Mouse (Mus musculus) hindbrain, embryonic 14.5 days (tissue): ENCODE results near the gene Fut2. TPM values are rescaled to one million over a fixed set of nuclear protein-coding genes. Genes with fewer than 3 reads are reported as not detected.

Experiments used
- ATAC-seq: fragments of 200-750 bp; cut with Nextera tagmentation; 2 replicates; pipeline ENCODE4 v1.8.0; 2017; ENCODE audit warnings: moderate number of reproducible peaks, mild to moderate bottlenecking, moderate TSS enrichment, moderate library complexity; ENCODE audit not compliant: low FRiP score
- DNase-seq: peaks from one replicate; pipeline ENCODE4 v3.0.0-alpha.2; 2015; ENCODE audit warnings: low spot score
- H3K27ac ChIP-seq: fragments of 300-500 bp; sonication (generic); 2 replicates; pipeline ENCODE4 v1.5.1; 2014; ENCODE audit warnings: mild to moderate bottlenecking, moderate library complexity
- H3K27me3 ChIP-seq: fragments of 300-500 bp; sonication (generic); 2 replicates; pipeline ENCODE4 v1.6.1; 2014; ENCODE audit warnings: mild to moderate bottlenecking, low read length, mixed read lengths; ENCODE audit not compliant: control insufficient read depth, insufficient read depth
- H3K36me3 ChIP-seq: fragments of 300-500 bp; sonication (generic); replicated peaks from 2 replicates; pipeline ENCODE4 v1.6.1; 2014; ENCODE audit not compliant: control insufficient read depth, insufficient read depth
- H3K4me1 ChIP-seq: fragments of 300-500 bp; sonication (generic); replicated peaks from 2 replicates; pipeline ENCODE4 v1.6.1; 2014; ENCODE audit warnings: antibody characterized with exemption, low read length, mixed read lengths; ENCODE audit not compliant: control insufficient read depth, insufficient read depth
- H3K4me2 ChIP-seq: fragments of 300-500 bp; sonication (generic); replicated peaks from 2 replicates; pipeline ENCODE4 v1.6.1; 2014; ENCODE audit warnings: mild to moderate bottlenecking, moderate library complexity
- H3K4me3 ChIP-seq: fragments of 300-500 bp; sonication (generic); replicated peaks from 2 replicates; pipeline ENCODE4 v1.5.1; 2014; ENCODE audit warnings: mild to moderate bottlenecking, low read length
- H3K9ac ChIP-seq: fragments of 300-500 bp; sonication (generic); 2 replicates; pipeline ENCODE4 v1.6.1; 2014
- H3K9me3 ChIP-seq: fragments of 300-500 bp; sonication (generic); 2 replicates; pipeline ENCODE4 v1.6.1; 2016; ENCODE audit warnings: low read length; ENCODE audit not compliant: control insufficient read depth
- WGBS: fragments of 180-500 bp; shearing (Covaris S2); extraction: QIAGEN DNeasy Blood & Tissue Kit; methylation state at CpG from one replicate; pipeline ENCODE4 v1.1.7; 2014; 5-methylcytosine and 5-hydroxymethylcytosine counted together
- polyA plus RNA-seq: library from polyadenylated mRNA; unstranded; fragments of >200 nt; fragmentation: Nextera tagmentation; extraction: Ambion mirVana; gene quantifications from 2 replicates; pipeline ENCODE4 v1.2.1, GENCODE M21; 2014

The Fut2 gene
- 0.07 and 0.11 TPM in 2 replicates for polyA plus RNA-seq

GRCm38 (mm10) chr7:45666161-45666560, at the start of gene Fut2:
Fut2 (minus strand) TSS chr7:45666394.
- Histone ChIP-seq H3K27ac (no peak within 1 kb of the TSS), H3K36me3 (no peaks in the 10 kb centered on the region), H3K9ac (no peak within 1 kb of the TSS), H3K4me2 (no peak within 1 kb of the TSS), H3K4me1 (no peaks in the 10 kb centered on the region), H3K9me3 (no peaks in the 10 kb centered on the region), H3K4me3 (no peak within 1 kb of the TSS), H3K27me3 (no peaks in the 10 kb centered on the region)
- 82% methylated on average over 7 of the region's 7 CpGs for WGBS
- ATAC-seq (no peak), DNase-seq (no peak)

GRCm38 (mm10) chr7:45715090-45715708, 49.0 kb upstream of the Fut2 start, which contains the start of gene Rpl18:
Rpl18 (plus strand) TSS chr7:45715457.
- peak; percentile 92 for ATAC-seq
- Histone ChIP-seq H3K4me1 (peaks cover 38% of the 10 kb centered on the region), H3K4me2 (peak within 1 kb of the TSS; percentile 64), H3K9me3 (no peaks in the 10 kb centered on the region), H3K27ac (peak within 1 kb of the TSS; percentile 54; the same call in 1 of the 2 replicates), H3K27me3 (no peaks in the 10 kb centered on the region), H3K36me3 (peaks cover 45% of the 10 kb centered on the region), H3K4me3 (peak within 1 kb of the TSS; percentile 56), H3K9ac (peak within 1 kb of the TSS; percentile 64)
- 7% methylated on average over 34 of the region's 34 CpGs for WGBS
- peak; percentile 96 for DNase-seq

DNA sequence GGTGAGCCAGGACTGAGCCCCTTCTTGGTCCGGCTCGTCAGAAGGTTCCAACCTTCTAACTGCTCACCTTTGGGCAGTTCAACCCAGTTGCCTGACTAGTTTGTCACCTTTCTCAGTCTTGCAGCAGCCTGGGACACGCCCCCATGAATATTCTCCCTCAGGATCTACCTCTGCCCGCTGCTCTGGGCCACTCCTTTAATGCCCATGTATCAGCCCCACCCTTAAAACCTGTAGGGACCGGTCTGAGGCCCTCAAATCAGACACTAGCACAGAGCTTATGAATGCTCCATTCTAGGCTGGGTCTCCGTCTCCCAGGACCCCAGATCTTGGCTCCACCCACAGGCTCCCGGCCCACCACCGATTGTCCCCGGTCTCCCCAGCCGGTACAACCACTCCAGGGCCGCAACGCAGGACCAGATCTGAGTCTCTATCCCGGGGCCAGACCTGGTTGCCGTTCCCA, 48.5 kb upstream of the Fut2 start:
- peak overlapping the region; percentile 64 for H3K9ac ChIP-seq
- H3K9me3 ChIP-seq: no peaks in the 10 kb centered on the region
- peaks cover 45% of the 10 kb centered on the region for H3K36me3 ChIP-seq
- 0 out of 2 replicates have a peak overlapping the region, but pooled peaks have one; percentile 18 for H3K27ac ChIP-seq
- H3K27me3 ChIP-seq: no peaks in the 10 kb centered on the region
- H3K4me1 ChIP-seq: peaks cover 43% of the 10 kb centered on the region
- ATAC-seq (peak; percentile 28), DNase-seq (no peak)
- 12% methylated on average over 14 of the region's 14 CpGs for WGBS
- peak overlapping the region; percentile 56 for H3K4me3 ChIP-seq
- peak overlapping the region; percentile 64 for H3K4me2 ChIP-seq

DNA sequence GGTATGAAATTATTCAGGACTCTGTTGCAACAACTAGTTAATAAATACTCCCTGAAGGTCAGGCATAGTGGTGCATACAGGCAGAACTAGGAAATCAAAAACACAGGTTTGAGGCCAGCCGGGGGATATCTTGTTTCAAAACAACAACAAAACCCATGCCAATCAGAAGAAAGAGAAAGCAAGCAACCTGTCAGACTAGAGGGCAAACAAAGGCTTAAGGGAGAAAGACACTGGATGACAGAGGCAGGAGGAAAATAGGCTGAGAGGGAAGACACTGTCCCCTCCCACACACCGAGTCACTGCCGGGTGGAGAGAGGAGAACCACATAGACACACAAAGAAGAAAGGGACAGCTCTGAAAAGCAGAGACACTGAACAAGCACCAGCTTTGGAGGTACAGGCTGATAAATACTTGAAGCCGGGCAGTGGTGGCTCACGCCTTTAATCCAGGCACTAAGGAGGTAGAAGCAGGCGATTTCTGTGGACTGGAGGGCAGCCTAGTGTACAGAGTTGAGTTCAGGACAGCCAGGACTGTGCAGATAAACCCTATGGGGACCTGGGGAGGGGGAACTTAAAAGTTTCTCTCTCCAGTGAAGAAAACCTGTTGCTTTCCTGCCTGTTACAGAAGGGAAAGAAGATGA, 47.8 kb upstream of the Fut2 start:
- H3K9ac ChIP-seq: peak overlapping the region; percentile 64
- H3K4me3 ChIP-seq: peak overlapping the region; percentile 56
- no peaks in the 10 kb centered on the region for H3K27me3 ChIP-seq
- no peak for ATAC-seq
- no peaks in the 10 kb centered on the region for H3K9me3 ChIP-seq
- no peak for DNase-seq
- no peak overlapping the region for H3K27ac ChIP-seq
- H3K4me2 ChIP-seq: peak overlapping the region; percentile 64
- 79% methylated on average over 6 of the region's 6 CpGs for WGBS
- peaks cover 39% of the 10 kb centered on the region for H3K36me3 ChIP-seq
- H3K4me1 ChIP-seq: peaks cover 43% of the 10 kb centered on the region

DNA sequence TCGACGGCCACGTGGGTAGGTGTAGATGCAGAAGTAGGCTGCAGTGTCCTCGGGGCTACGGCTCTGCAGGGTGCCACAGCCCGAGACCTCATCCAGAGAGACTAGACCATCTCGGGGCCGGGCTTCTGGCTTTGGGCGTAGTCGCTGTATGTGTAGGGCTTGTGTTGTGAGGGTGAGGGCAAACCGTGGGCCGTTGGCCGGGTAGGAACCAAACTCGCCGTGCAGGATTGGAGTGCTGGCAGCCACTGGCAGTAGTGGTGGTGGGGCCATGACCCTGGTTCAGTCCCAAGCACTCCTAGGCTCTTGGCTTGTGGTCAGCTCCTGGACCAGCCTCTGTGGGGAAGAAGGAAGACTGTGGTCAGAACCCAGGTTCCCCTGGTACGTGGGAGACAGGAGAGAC, 47.2 kb upstream of the Fut2 start:
- H3K9ac ChIP-seq: no peak overlapping the region
- no peak overlapping the region for H3K4me2 ChIP-seq
- DNase-seq (no peak), ATAC-seq (no peak)
- H3K27ac ChIP-seq: no peak overlapping the region
- WGBS: 93% methylated on average over 16 of the region's 16 CpGs
- no peaks in the 10 kb centered on the region for H3K9me3 ChIP-seq
- H3K27me3 ChIP-seq: no peaks in the 10 kb centered on the region
- no peak overlapping the region for H3K4me3 ChIP-seq
- peaks cover 38% of the 10 kb centered on the region for H3K36me3 ChIP-seq
- peaks cover 45% of the 10 kb centered on the region for H3K4me1 ChIP-seq

- H3K36me3 ChIP-seq: peaks cover 38% of the 10 kb centered on the region
- DNase-seq (no peak), ATAC-seq (no peak)
- H3K27me3 ChIP-seq: no peaks in the 10 kb centered on the region
- no peaks in the 10 kb centered on the region for H3K9me3 ChIP-seq
- no peak overlapping the region for H3K9ac ChIP-seq
- peaks cover 56% of the 10 kb centered on the region for H3K4me1 ChIP-seq
- WGBS: 91% methylated on average over 21 of the region's 21 CpGs
- no peak overlapping the region for H3K27ac ChIP-seq
- no peak overlapping the region for H3K4me2 ChIP-seq
- no peak overlapping the region for H3K4me3 ChIP-seq
Observed at GRCm38 (mm10) chr7:45712022-45712757, 46.0 kb upstream of the Fut2 start.

GRCm38 (mm10) chr7:45711316-45712021, 45.3 kb upstream of the Fut2 start:
- Histone ChIP-seq H3K36me3 (peaks cover 38% of the 10 kb centered on the region), H3K27me3 (no peaks in the 10 kb centered on the region), H3K4me2 (no peak overlapping the region), H3K4me3 (no peak overlapping the region), H3K4me1 (peaks cover 55% of the 10 kb centered on the region), H3K9me3 (no peaks in the 10 kb centered on the region), H3K27ac (no peak overlapping the region), H3K9ac (no peak overlapping the region)
- ATAC-seq (no peak), DNase-seq (no peak)
- WGBS: 96% methylated on average over 24 of the region's 24 CpGs

DNA sequence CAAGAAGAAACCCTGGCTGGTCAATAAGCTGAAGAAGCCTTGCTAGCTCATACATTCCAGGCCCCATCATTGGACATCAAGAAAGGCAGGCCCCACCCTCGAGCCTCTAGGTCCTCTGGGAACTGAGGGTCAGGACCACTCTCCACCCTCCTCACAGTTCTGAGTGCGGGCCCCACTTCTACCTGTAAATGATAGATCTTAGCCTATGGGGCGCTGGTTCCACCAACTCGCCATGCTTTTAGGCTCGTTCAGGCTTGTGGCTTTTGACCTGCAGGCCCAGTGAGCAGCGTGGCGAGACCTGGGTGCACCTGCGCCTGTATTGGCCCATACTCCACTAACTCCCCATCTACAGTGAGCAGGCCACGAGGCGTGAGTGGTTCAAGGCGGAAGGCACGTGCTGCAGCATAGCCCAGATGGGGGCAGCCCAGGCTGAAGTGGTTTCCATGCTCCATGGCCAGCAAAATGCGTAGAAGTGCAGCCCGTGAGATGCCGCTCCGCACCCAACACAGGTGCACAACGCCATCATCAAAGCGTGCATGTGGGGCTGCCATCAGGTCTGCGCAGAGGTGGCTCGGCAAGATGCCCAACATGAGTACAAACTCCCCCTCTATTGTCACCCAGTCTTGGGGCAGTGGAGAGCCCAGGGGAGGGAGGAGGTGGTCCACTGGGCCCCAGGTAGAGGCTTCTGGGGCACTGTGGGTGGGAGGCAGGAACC, 44.4 kb upstream of the Fut2 start:
- ATAC-seq (no peak), DNase-seq (no peak)
- Histone ChIP-seq H3K9ac (no peak overlapping the region), H3K9me3 (no peaks in the 10 kb centered on the region), H3K4me2 (no peak overlapping the region), H3K36me3 (peaks cover 38% of the 10 kb centered on the region), H3K4me1 (peaks cover 55% of the 10 kb centered on the region), H3K4me3 (no peak overlapping the region), H3K27me3 (no peaks in the 10 kb centered on the region), H3K27ac (no peak overlapping the region)
- 94% methylated on average over 20 of the region's 20 CpGs for WGBS
